Mouse (Mus musculus): ENCODE results near the gene BC048507. TPM values are rescaled to one million over a fixed set of nuclear protein-coding genes. Genes with fewer than 3 reads are reported as not detected.

BC048507 gene
- not detected for polyA plus RNA-seq (2017; shearing (Covaris generic))

DNA sequence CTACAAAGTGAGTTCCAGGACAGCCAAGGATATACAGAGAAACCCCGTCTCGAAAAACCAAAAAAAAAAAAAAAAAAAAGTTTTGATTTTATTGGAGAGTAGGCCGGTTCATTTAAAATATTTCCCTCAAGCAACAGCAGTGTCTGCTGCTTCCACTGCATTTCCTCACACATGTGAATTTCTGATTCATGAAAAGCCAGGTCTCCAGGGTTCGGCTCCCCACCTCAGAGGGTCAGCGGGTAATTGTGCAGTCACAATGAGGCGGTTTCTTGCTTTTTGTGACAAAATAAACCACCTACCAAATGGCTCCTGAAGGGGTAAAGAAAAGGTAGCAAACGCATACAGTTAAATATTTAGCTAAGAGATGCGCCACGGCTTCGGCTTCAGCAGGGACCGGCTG, at the start of gene BC048507:
BC048507 (plus strand) TSS at position 301 of the 400 bp plus-strand sequence.

DNA sequence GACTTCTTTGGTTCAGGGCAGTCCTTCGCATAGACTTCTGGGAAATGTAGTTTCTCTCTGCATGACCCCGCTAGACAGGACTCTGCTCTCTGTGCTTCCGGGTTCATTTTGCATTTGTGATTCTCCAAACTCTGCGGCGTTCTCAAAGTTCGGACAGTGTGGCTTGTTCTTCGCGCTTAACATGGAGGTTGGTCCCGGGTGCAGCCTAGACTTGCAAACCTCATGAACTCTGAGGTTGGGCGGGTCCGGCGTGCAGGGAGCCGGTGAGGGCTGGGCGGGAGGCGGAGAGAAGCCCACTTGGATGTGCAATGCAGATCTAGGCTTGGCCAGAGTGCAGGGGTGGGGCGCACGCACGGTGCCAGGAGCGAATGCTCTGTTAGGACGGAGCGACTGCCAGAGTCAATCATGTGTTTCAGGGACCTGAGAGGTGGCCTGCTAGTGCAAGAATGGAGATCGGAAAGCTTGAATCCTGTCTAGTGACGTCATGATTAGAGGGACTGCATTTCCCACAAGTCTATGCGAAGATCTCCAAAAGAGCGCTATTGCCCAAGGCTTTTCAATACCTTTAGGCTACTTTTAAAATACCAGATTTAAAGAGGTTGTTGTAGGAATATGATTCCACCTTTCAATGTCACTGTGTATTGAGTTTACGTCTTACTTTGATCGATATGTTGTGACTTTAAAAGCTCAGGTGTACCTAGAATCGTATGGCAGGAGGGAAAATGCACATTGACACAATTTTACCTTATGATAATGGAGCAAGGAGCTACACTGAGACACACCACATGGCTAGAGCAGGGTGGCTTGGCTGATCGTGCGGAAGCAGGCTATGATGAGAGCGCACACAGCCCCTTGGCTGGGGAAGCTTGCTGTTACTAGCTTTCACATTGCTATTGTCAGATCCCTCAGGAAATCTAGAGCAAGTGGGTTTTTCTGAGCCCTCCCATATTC, 49.1 kb upstream of the BC048507 start, which contains the start of gene Zfp273:
Zfp273 (plus strand) TSS at position 31 of the 951 bp plus-strand sequence.

DNA sequence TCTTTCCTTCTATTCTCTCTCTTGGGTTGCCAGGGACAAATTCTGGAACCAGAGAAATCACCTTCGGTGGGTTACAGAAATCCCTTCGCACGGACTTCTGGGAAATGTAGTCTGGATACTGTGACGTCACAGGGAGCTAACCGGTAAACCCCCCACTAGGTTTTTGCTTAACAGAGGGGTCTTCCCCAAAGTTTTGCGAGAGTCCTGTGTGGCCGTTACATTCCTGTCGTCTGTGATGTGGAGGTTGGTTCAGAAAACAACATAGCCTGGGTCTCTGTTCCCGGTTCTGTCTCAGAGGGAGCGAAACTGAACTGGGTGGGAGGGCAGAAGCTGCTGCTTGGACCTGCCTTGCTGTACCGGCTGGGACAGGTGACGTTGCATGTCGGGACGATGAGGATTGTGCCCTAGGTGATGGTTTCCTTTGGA, 32.2 kb upstream of the BC048507 start, which contains the start of gene Gm10037:
Gm10037 (plus strand) TSS at position 196 of the 426 bp plus-strand sequence.

Other genes starting within 250 kb of the BC048507 start
- gene Gm49345, start 225.6 kb upstream of the BC048507 start, polyA plus RNA-seq (2017; shearing (Covaris generic)): 4.9 TPM
- 4.1 TPM for gene Zfp729a, start 225.5 kb upstream of the BC048507 start, polyA plus RNA-seq (2017; shearing (Covaris generic))
- gene Zfp738, start 176.3 kb upstream of the BC048507 start, polyA plus RNA-seq (2017; shearing (Covaris generic)): 11.4 TPM
- 4.2 TPM for gene Zfp65, start 134.2 kb upstream of the BC048507 start, polyA plus RNA-seq (2017; shearing (Covaris generic))
- 3.5 TPM for gene Zfp85, start 108.1 kb upstream of the BC048507 start, polyA plus RNA-seq (2017; shearing (Covaris generic))
- 0.60 TPM for gene Zfp493, start 83.6 kb upstream of the BC048507 start, polyA plus RNA-seq (2017; shearing (Covaris generic))
- gene Zfp273, start 49.6 kb upstream of the BC048507 start, polyA plus RNA-seq (2017; shearing (Covaris generic)): 2.6 TPM
- not detected for gene Gm10037, start 32.2 kb upstream of the BC048507 start, polyA plus RNA-seq (2017; shearing (Covaris generic))